Mouse (Mus musculus) 416B (cell line): ENCODE results near the gene Ntn5.

Source experiments
- DNase-seq: peaks from one replicate; pipeline ENCODE4 v3.0.0; 2011; ENCODE audit warnings: low read depth

Gene Ntn5

GRCm38 (mm10) chr7:45699523-45700141 is 15.8 kb downstream of the Ntn5 start, which contains the start of gene Car11:
Car11 (plus strand) TSS chr7:45699843.
- DNase-seq: no peak

GRCm38 (mm10) chr7:45700301-45701015 is 16.6 kb downstream of the Ntn5 start:
- DNase-seq: peak; percentile 67

- DNase-seq: no peak
Measured at GRCm38 (mm10) chr7:45701072-45701471, 17.2 kb downstream of the Ntn5 start.

- DNase-seq: no peak
Measured at GRCm38 (mm10) chr7:45701607-45702006, 17.8 kb downstream of the Ntn5 start.

- no peak for DNase-seq
Measured at GRCm38 (mm10) chr7:45702316-45702715, 18.5 kb downstream of the Ntn5 start.

GRCm38 (mm10) chr7:45702809-45703520 is 19.1 kb downstream of the Ntn5 start:
- DNase-seq: no peak

GRCm38 (mm10) chr7:45703521-45704033 is 19.8 kb downstream of the Ntn5 start:
- DNase-seq: no peak

GRCm38 (mm10) chr7:45704046-45704559 is 20.3 kb downstream of the Ntn5 start:
- peak; percentile 97 for DNase-seq

GRCm38 (mm10) chr7:45704730-45705442 is 21.1 kb downstream of the Ntn5 start, which contains the start of gene Dbp:
Dbp (plus strand) TSS chr7:45705088.
- DNase-seq: peak; percentile 100

GRCm38 (mm10) chr7:45705443-45705864 is 21.6 kb downstream of the Ntn5 start:
- DNase-seq: no peak

- peak; percentile 79 for DNase-seq
Measured at GRCm38 (mm10) chr7:45705873-45706281, 22.1 kb downstream of the Ntn5 start.

- peak; percentile 93 for DNase-seq
Measured at GRCm38 (mm10) chr7:45706721-45707241, 23.0 kb downstream of the Ntn5 start.

GRCm38 (mm10) chr7:45707375-45707967 is 23.6 kb downstream of the Ntn5 start:
- DNase-seq: peak; percentile 98

GRCm38 (mm10) chr7:45708221-45708761 is 24.5 kb downstream of the Ntn5 start:
- DNase-seq: peak; percentile 38

- DNase-seq: no peak
Measured at GRCm38 (mm10) chr7:45709036-45709435, 25.2 kb downstream of the Ntn5 start.

GRCm38 (mm10) chr7:45709677-45710355 is 26.0 kb downstream of the Ntn5 start:
- DNase-seq: no peak

- DNase-seq: no peak
Measured at GRCm38 (mm10) chr7:45710477-45711191, 26.8 kb downstream of the Ntn5 start.

GRCm38 (mm10) chr7:45711316-45712021 is 27.6 kb downstream of the Ntn5 start:
- no peak for DNase-seq
